Mouse (Mus musculus) cerebellum, adult 2 months (tissue): Measurements from ENCODE around the gene Cirbp. TPM values are rescaled to one million over a fixed set of nuclear protein-coding genes. Genes with fewer than 3 reads are reported as not detected.

Experiments
- DNase-seq, 2 experiments: peaks; one replicate each; pipeline ENCODE4 v3.0.0; 2021
- H3K27ac ChIP-seq: fragments of 200-500 bp; 2 replicates; pipeline ENCODE4 v1.5.1; 2012; ENCODE audit warnings: low read length, control low read depth, inconsistent platforms; ENCODE audit not compliant: insufficient read depth
- H3K27me3 ChIP-seq: fragments of 200-500 bp; 2 replicates; pipeline ENCODE4 v1.6.1; 2012; ENCODE audit warnings: inconsistent platforms, mild to moderate bottlenecking, low read length, moderate library complexity; ENCODE audit not compliant: control insufficient read depth, insufficient read depth
- H3K4me1 ChIP-seq: fragments of 200-500 bp; 2 replicates; pipeline ENCODE4 v1.6.1; 2011; ENCODE audit warnings: low read length; ENCODE audit not compliant: control insufficient read depth, insufficient read depth
- H3K4me3 ChIP-seq: fragments of 200-500 bp; replicated peaks from 2 replicates; pipeline ENCODE3; 2011; ENCODE audit warnings: mild to moderate bottlenecking, low read depth, low read length, control low read depth; ENCODE audit not compliant: insufficient read depth
- CTCF ChIP-seq: fragments of 200-500 bp; IDR thresholded peaks from 2 replicates; pipeline ENCODE4 v1.5.1; 2011; ENCODE audit warnings: low read depth, mild to moderate bottlenecking, control low read depth, low read length, moderate library complexity, borderline replicate concordance; ENCODE audit not compliant: insufficient read depth
- POLR2A ChIP-seq: fragments of 200-500 bp; IDR thresholded peaks from 2 replicates; pipeline ENCODE4 v1.6.1; 2011; ENCODE audit warnings: low read length, control low read depth, borderline replicate concordance; ENCODE audit not compliant: insufficient read depth
- WGBS: fragments of 180-500 bp; shearing (Covaris S2); methylation state at CpG from one replicate; pipeline ENCODE4 v1.1.7; 2018; 5-methylcytosine and 5-hydroxymethylcytosine counted together
- polyA plus RNA-seq: library from polyadenylated mRNA; depleted of rRNA; stranded (reverse); fragments of >200 nt; gene quantifications from 2 replicates; pipeline ENCODE4 v1.2.3, GENCODE M21; 2012

The Cirbp gene
- polyA plus RNA-seq, 1 experiment: 240 TPM

- WGBS: 40% methylated on average over 20 of the region's 20 CpGs
- peak; percentile 80 to 85 for DNase-seq
- Histone ChIP-seq H3K27ac (no peak overlapping the region), H3K4me1 (peaks cover 35% of the 10 kb centered on the region), H3K4me3 (no peak overlapping the region), H3K27me3 (no peaks in the 10 kb centered on the region)
- TF ChIP-seq POLR2A (no peak), CTCF (peak; percentile 88)
Observed at GRCm38 (mm10) chr10:80144864-80145838, 20.6 kb upstream of the Cirbp start.

- H3K27me3 ChIP-seq: no peaks in the 10 kb centered on the region
- 19% methylated on average over 6 of the region's 6 CpGs for WGBS
- no peak for TF ChIP-seq CTCF
- no peak for TF ChIP-seq POLR2A
- H3K4me3 ChIP-seq: no peak overlapping the region
- DNase-seq: no peak
- peaks cover 35% of the 10 kb centered on the region for H3K4me1 ChIP-seq
- H3K27ac ChIP-seq: no peak overlapping the region
Observed at GRCm38 (mm10) chr10:80145896-80146295, 19.9 kb upstream of the Cirbp start.

GRCm38 (mm10) chr10:80146568-80147011 lies 19.2 kb upstream of the Cirbp start:
- no peak overlapping the region for H3K4me3 ChIP-seq
- TF ChIP-seq CTCF (no peak), POLR2A (no peak)
- DNase-seq: no peak
- no peaks in the 10 kb centered on the region for H3K27me3 ChIP-seq
- H3K27ac ChIP-seq: no peak overlapping the region
- H3K4me1 ChIP-seq: peaks cover 40% of the 10 kb centered on the region
- WGBS: 72% methylated on average over 4 of the region's 4 CpGs

GRCm38 (mm10) chr10:80147146-80147718 lies 18.6 kb upstream of the Cirbp start:
- Histone ChIP-seq H3K27ac (peak overlapping the region; percentile 68), H3K4me1 (peaks cover 47% of the 10 kb centered on the region), H3K27me3 (no peaks in the 10 kb centered on the region), H3K4me3 (no peak overlapping the region)
- DNase-seq: no peak
- WGBS: 63% methylated on average over 5 of the region's 5 CpGs
- TF ChIP-seq POLR2A: no peak
- no peak for TF ChIP-seq CTCF

- 2% methylated on average over 42 of the region's 42 CpGs for WGBS
Observed at GRCm38 (mm10) chr10:80147719-80148601, 17.8 kb upstream of the Cirbp start, which contains the start of gene Midn. Gene Midn (plus strand): TSS chr10:80148272.

GRCm38 (mm10) chr10:80148610-80149290 lies 17.0 kb upstream of the Cirbp start:
- Histone ChIP-seq H3K4me1 (peaks cover 51% of the 10 kb centered on the region), H3K27ac (peak overlapping the region; percentile 93), H3K4me3 (peak overlapping the region; percentile 77), H3K27me3 (no peaks in the 10 kb centered on the region)
- TF ChIP-seq POLR2A: peak; percentile 38; the same call in 1 of the 2 replicates
- TF ChIP-seq CTCF: peak; percentile 62; the same call in 1 of the 2 replicates
- peak; percentile 96 for DNase-seq
- 1% methylated on average over 57 of the region's 57 CpGs for WGBS

More at GRCm38 (mm10) chr10:80147719-80148601, 17.8 kb upstream of the Cirbp start, which contains the start of gene Midn:
- peak within 1 kb of the TSS; percentile 93 for H3K27ac ChIP-seq
- TF ChIP-seq POLR2A: 0 out of 2 replicates have a peak, but pooled peaks have one; percentile 14
- TF ChIP-seq CTCF: 0 out of 2 replicates have a peak, but pooled peaks have one; percentile 28
- H3K27me3 ChIP-seq: no peaks in the 10 kb centered on the region
- peak within 1 kb of the TSS; percentile 77 for H3K4me3 ChIP-seq
- peaks cover 53% of the 10 kb centered on the region for H3K4me1 ChIP-seq
- peak; percentile 73 to 77 for DNase-seq
